Comparison of ENCODE assay signal across 8 mouse cellular contexts in genomic region chr17:34597566-34598095, GRCm38 (mm10). TPM values are rescaled to one million over a fixed set of nuclear protein-coding genes. Genes with fewer than 3 reads are reported as not detected.
DNase-seq lines count a peak whose midpoint lies in the region; ATAC-seq and TF ChIP-seq lines count a peak whose summit lies in the region.

TSS of gene Ager (plus strand) at chr17:34597862.

- H3K36me3 ChIP-seq in heart, embryonic 14.5 days (ENCODE audit: control insufficient read depth, insufficient read depth, low read length) = peaks cover 51% of the 10 kb centered on the region
- peaks cover 31% of the 10 kb centered on the region for H3K36me3 ChIP-seq in spleen, adult 2 months (ENCODE audit: control insufficient read depth, insufficient read depth, low read length)
- H3K36me3 ChIP-seq in liver, postnatal 0 days (replicated peaks; ENCODE audit: insufficient read depth, low read length) = peaks cover 30% of the 10 kb centered on the region
- H3K36me3 ChIP-seq in stomach, postnatal 0 days (ENCODE audit: control insufficient read depth, insufficient read depth, low read length) = peaks cover 15% of the 10 kb centered on the region

- peak within 1 kb of the TSS; percentile 47; the same call in 1 of the 2 replicates for H3K9ac ChIP-seq in heart, embryonic 14.5 days (ENCODE audit: low read length)
- no peak within 1 kb of the TSS for H3K9ac ChIP-seq in liver, postnatal 0 days (replicated peaks)
- H3K9ac ChIP-seq in stomach, postnatal 0 days (ENCODE audit: low read length) = peak within 1 kb of the TSS; percentile 31; the same call in 1 of the 2 replicates

- H3K27me3 ChIP-seq in heart, embryonic 14.5 days (ENCODE audit: control insufficient read depth, insufficient read depth, low read length) = no peaks in the 10 kb centered on the region
- no peaks in the 10 kb centered on the region for H3K27me3 ChIP-seq in spleen, adult 2 months (ENCODE audit: control insufficient read depth, insufficient read depth, low read length)
- H3K27me3 ChIP-seq in liver, postnatal 0 days (ENCODE audit: insufficient read depth, low read length) = no peaks in the 10 kb centered on the region
- no peaks in the 10 kb centered on the region for H3K27me3 ChIP-seq in stomach, postnatal 0 days (ENCODE audit: control insufficient read depth, insufficient read depth, low read length)

- TF ChIP-seq EP300 in liver, postnatal 0 days (IDR thresholded peaks at IDR 0.05; ENCODE audit: low read depth) = no peak
- TF ChIP-seq EP300 in stomach, postnatal 0 days (optimal IDR thresholded peaks at IDR 0.05) = no peak

- no peak within 1 kb of the TSS for H3K4me3 ChIP-seq in heart, embryonic 14.5 days (ENCODE audit: control insufficient read depth in 1 of 2, insufficient read depth in 1 of 2, low read depth in 1 of 2, low read length in 2 of 2)
- H3K4me3 ChIP-seq in spleen, adult 2 months (ENCODE audit: extremely low read depth, insufficient read depth, insufficient read length) = no peak within 1 kb of the TSS
- H3K4me3 ChIP-seq in liver, postnatal 0 days (ENCODE audit: low read depth, low read length) = no peak within 1 kb of the TSS
- H3K4me3 ChIP-seq in stomach, postnatal 0 days (ENCODE audit: low read depth, low read length) = no peak within 1 kb of the TSS

- H3K4me1 ChIP-seq in heart, embryonic 14.5 days (ENCODE audit: control insufficient read depth in 2 of 2, insufficient read depth in 2 of 2, low read length in 2 of 2) = peaks cover 17 to 41% of the 10 kb centered on the region in 2 experiments; a peak in 3 of 4 replicates
- H3K4me1 ChIP-seq in spleen, adult 2 months (ENCODE audit: control insufficient read depth, insufficient read depth, insufficient read length) = peaks cover 8% of the 10 kb centered on the region; the same call in 1 of the 2 replicates
- peaks cover 40% of the 10 kb centered on the region for H3K4me1 ChIP-seq in liver, postnatal 0 days (ENCODE audit: insufficient read depth)
- no peaks in the 10 kb centered on the region; the same call in 1 of the 2 replicates for H3K4me1 ChIP-seq in stomach, postnatal 0 days (replicated peaks; ENCODE audit: control insufficient read depth, insufficient read depth)

- H3K27ac ChIP-seq in heart, embryonic 14.5 days (replicated peaks in 1 of 2; ENCODE audit: control insufficient read depth in 1 of 2, insufficient read depth in 1 of 2, low read depth in 2 of 2, low read length in 2 of 2) = no peak within 1 kb of the TSS
- H3K27ac ChIP-seq in spleen, adult 2 months (ENCODE audit: insufficient read depth, low read length) = peak within 1 kb of the TSS; percentile 20; the same call in 1 of the 2 replicates
- peak within 1 kb of the TSS; percentile 46 for H3K27ac ChIP-seq in liver, postnatal 0 days (ENCODE audit: low read depth)
- H3K27ac ChIP-seq in stomach, postnatal 0 days (replicated peaks) = no peak within 1 kb of the TSS; the same call in 1 of the 2 replicates

- no peak for DNase-seq in heart, adult 11 months
- DNase-seq in spleen, adult 2 months (ENCODE audit: low read depth in 1 of 2, low spot score in 2 of 2) = no peak
- DNase-seq in spleen, postnatal 36 days (ENCODE audit: low spot score in 2 of 2) = no peak
- DNase-seq in liver, postnatal 0 days = no peak
- DNase-seq in stomach, postnatal 0 days (ENCODE audit: low spot score) = no peak
- no peak for DNase-seq in layer of hippocampus, adult 18-20 months (ENCODE audit: low spot score in 2 of 2)
- no peak for DNase-seq in right cerebral cortex, adult 18-20 months

- no peaks in the 10 kb centered on the region for H3K9me3 ChIP-seq in heart, embryonic 14.5 days (ENCODE audit: control insufficient read depth, low read length)
- no peaks in the 10 kb centered on the region for H3K9me3 ChIP-seq in liver, postnatal 0 days (ENCODE audit: low read length)
- no peaks in the 10 kb centered on the region for H3K9me3 ChIP-seq in stomach, postnatal 0 days (ENCODE audit: control insufficient read depth, low read length)

- no peak for ATAC-seq in heart, embryonic 14.5 days (ENCODE audit: insufficient number of reproducible peaks, insufficient read depth, low FRiP score, low read depth)
- no peak for ATAC-seq in liver, postnatal 0 days
- no peak for ATAC-seq in stomach, postnatal 0 days (ENCODE audit: low FRiP score, low TSS enrichment)

- TF ChIP-seq POLR2A in spleen, adult 2 months (IDR thresholded peaks at IDR 0.05; ENCODE audit: low read depth, low read length) = no peak

- WGBS in heart, embryonic 14.5 days = 8% methylated on average over 6 of the region's 6 CpGs
- 59% methylated on average over 6 of the region's 6 CpGs for WGBS in spleen, adult 2 months
- WGBS in liver, postnatal 0 days (ENCODE audit: insufficient replicate concordance) = 17% methylated on average over 6 of the region's 6 CpGs
- WGBS in stomach, postnatal 0 days = 5% methylated on average over 5 of the region's 6 CpGs

- H3K4me2 ChIP-seq in heart, embryonic 14.5 days (ENCODE audit: low read length) = peak within 1 kb of the TSS; percentile 23; the same call in 1 of the 2 replicates
- no peak within 1 kb of the TSS for H3K4me2 ChIP-seq in liver, postnatal 0 days (ENCODE audit: low read depth, low read length)
- H3K4me2 ChIP-seq in stomach, postnatal 0 days (replicated peaks; ENCODE audit: low read depth) = no peak within 1 kb of the TSS; the same call in 1 of the 2 replicates

- no peak for TF ChIP-seq CTCF in spleen, adult 2 months (IDR thresholded peaks at IDR 0.05; ENCODE audit: extremely low read depth, insufficient read depth, insufficient read length, insufficient replicate concordance)
- no peak for TF ChIP-seq CTCF in liver, postnatal 0 days (IDR thresholded peaks at IDR 0.05; ENCODE audit: low read depth)
- no peak for TF ChIP-seq CTCF in stomach, postnatal 0 days (IDR thresholded peaks at IDR 0.05; ENCODE audit: low read depth)

RNA-seq across cellular contexts. Expression of gene Ager, which starts in this region (rescaled TPM):
- polyA plus RNA-seq in heart, embryonic 14.5 days (2014; fragmentation: Nextera tagmentation; extraction: Ambion mirVana) = 1.2 and 1.8 TPM in 2 replicates
- polyA plus RNA-seq in spleen, adult 2 months (2012; rRNA removed) = 5.2 and 5.3 TPM in 2 replicates
- 1.4 and 1.9 TPM in 2 replicates for polyA plus RNA-seq in liver, postnatal 0 days (2015; fragmentation: Nextera tagmentation; extraction: Ambion mirVana)
- polyA plus RNA-seq in stomach, postnatal 0 days (2015; fragmentation: Nextera tagmentation; extraction: Ambion mirVana) = 1.5 and 1.8 TPM in 2 replicates
- total RNA-seq in layer of hippocampus, adult 18-20 months (2021) = under 1 TPM; 0.61 to 0.67 TPM

Comparison
In these comparisons a context has a peak if more than half of its experiments do, and no peak if none do; other contexts are left out.
1. H3K27ac ChIP-seq: peak in spleen, adult 2 months (single experiment) and liver, postnatal 0 days (single experiment); none in heart, embryonic 14.5 days (0 of 2) and stomach, postnatal 0 days (single experiment).